Mouse (Mus musculus) hindbrain, postnatal 0 days (tissue): Measurements from ENCODE around the gene Fgf13. TPM values are rescaled to one million over a fixed set of nuclear protein-coding genes. Genes with fewer than 3 reads are reported as not detected.
A peak's percentile ranks its signal among the peaks of the same experiment; 100 is the strongest.

ENCODE experiments used
- ATAC-seq: fragments of 200-750 bp; cut with Nextera tagmentation; 2 replicates; pipeline ENCODE4 v1.8.0; 2017; ENCODE audit warnings: mild to moderate bottlenecking, moderate TSS enrichment, moderate library complexity
- DNase-seq: peaks from one replicate; pipeline ENCODE4 v3.0.0-alpha.2; 2015; ENCODE audit warnings: low spot score
- H3K27ac ChIP-seq: fragments of 300-500 bp; sonication (generic); 2 replicates; pipeline ENCODE4 v1.5.1; 2014; ENCODE audit warnings: mild to moderate bottlenecking
- H3K27me3 ChIP-seq: fragments of 300-500 bp; sonication (generic); 2 replicates; pipeline ENCODE4 v1.6.1; 2014; ENCODE audit warnings: low read length, mixed read lengths; ENCODE audit not compliant: insufficient read depth
- H3K36me3 ChIP-seq: fragments of 300-500 bp; sonication (generic); 2 replicates; pipeline ENCODE4 v1.6.1; 2014; ENCODE audit warnings: low read length, mixed read lengths; ENCODE audit not compliant: insufficient read depth
- H3K4me1 ChIP-seq: fragments of 300-500 bp; sonication (generic); 2 replicates; pipeline ENCODE4 v1.6.1; 2014; ENCODE audit warnings: antibody characterized with exemption, low read length, mixed read lengths; ENCODE audit not compliant: insufficient read depth
- H3K4me2 ChIP-seq: fragments of 300-500 bp; sonication (generic); 2 replicates; pipeline ENCODE4 v1.6.1; 2014; ENCODE audit warnings: low read depth, mild to moderate bottlenecking, low read length, moderate library complexity, mixed read lengths
- H3K4me3 ChIP-seq: fragments of 300-500 bp; sonication (generic); 2 replicates; pipeline ENCODE4 v1.5.1; 2014; ENCODE audit warnings: low read length
- H3K9ac ChIP-seq: fragments of 300-500 bp; sonication (generic); replicated peaks from 2 replicates; pipeline ENCODE4 v1.6.1; 2014; ENCODE audit warnings: mild to moderate bottlenecking, low read length, moderate library complexity, mixed read lengths
- H3K9me3 ChIP-seq: fragments of 300-500 bp; sonication (generic); 2 replicates; pipeline ENCODE4 v1.6.1; 2016; ENCODE audit warnings: low read length, mixed read lengths
- CTCF ChIP-seq: IDR thresholded peaks from 2 replicates; pipeline ENCODE4 v1.5.1; 2016; ENCODE audit warnings: antibody characterized with exemption, control low read depth, low read depth
- WGBS: fragments of 180-500 bp; shearing (Covaris S2); extraction: QIAGEN DNeasy Blood & Tissue Kit; methylation state at CpG from one replicate; pipeline ENCODE4 v1.1.7; 2014; 5-methylcytosine and 5-hydroxymethylcytosine counted together
- polyA plus RNA-seq: library from polyadenylated mRNA; unstranded; fragments of >200 nt; fragmentation: Nextera tagmentation; extraction: Ambion mirVana; gene quantifications from 2 replicates; pipeline ENCODE4 v1.2.1, GENCODE M21; 2015
- total RNA-seq: library from RNA; depleted of rRNA; stranded (reverse); fragments of >200 nt; gene quantifications from 2 replicates; pipeline ENCODE4 v1.2.3, GENCODE M21; 2014; rRNA removed

Fgf13 gene
- total RNA-seq (115 and 154 TPM in 2 replicates), polyA plus RNA-seq (185 and 195 TPM in 2 replicates)

DNA sequence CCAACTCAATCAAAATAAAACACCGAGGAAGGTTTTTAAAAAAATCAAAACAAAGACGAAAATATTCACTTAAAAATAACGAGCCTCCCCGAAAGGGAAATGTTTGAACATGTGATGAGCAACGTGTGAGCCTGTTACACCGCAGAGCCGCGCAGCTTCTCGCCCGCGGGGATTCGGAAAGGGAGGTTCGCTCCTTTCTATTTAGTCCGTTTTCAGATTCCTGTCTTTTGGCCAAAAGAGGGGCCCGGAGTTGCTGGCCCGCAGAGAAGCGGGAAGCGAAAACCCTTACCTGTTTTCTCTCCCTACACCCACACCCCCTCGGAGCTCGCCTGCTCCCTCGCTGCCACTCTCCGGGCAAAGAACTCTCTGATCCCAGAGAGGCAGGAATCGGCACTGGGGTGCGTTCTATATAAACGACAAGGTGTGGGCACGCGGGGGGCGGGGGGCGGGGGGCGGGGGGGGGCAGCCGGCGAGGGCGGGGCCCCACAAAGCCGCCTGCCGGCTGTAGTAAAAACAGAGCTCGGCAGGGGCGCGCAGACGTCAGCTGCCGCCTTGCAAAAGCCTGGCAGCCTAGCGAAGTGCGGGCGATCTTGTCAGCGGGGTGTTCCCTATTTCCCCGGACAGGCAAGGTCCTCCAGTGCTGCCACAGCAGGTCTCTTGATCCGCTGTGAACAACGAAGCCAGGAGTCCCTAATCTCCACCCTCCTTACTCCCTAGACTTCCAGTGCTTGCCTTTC lies at the start of gene Fgf13:
Gene Fgf13, minus strand, starts transcription at position 377 of the 737 bp plus-strand sequence.
- peak within 1 kb of the TSS; percentile 61 for H3K4me2 ChIP-seq
- ATAC-seq (peak; percentile 45; the same call in 1 of the 2 replicates), DNase-seq (peak; percentile 65)
- H3K9me3 ChIP-seq = no peaks in the 10 kb centered on the region
- no peaks in the 10 kb centered on the region for H3K27me3 ChIP-seq
- no peaks in the 10 kb centered on the region for H3K36me3 ChIP-seq
- peak within 1 kb of the TSS; percentile 58 for H3K4me3 ChIP-seq
- H3K27ac ChIP-seq = peak within 1 kb of the TSS; percentile 56; the same call in 1 of the 2 replicates
- H3K9ac ChIP-seq = peak within 1 kb of the TSS; percentile 61
- WGBS = 25% methylated on average over 47 of the region's 47 CpGs
- no peaks in the 10 kb centered on the region for H3K4me1 ChIP-seq
- TF ChIP-seq CTCF = no peak

DNA sequence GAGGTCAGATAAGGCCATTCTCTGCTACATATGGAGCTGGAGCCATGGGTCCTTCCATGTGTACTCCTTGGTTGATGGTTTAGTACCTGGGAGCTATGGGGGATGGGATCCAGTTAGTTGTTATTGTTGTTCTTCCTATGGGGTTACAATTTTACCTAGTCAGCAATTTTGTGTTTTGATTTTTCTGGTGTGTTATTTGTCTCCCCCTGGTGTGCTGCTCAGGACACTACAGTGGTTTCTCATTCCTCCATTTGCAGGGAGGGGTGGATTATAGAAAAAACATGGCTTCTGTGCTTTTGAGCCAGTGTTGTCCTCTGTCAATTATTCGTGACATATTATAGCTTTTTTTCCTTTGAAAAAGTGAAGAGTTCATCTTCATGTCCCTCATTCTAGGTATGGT lies 38.7 kb upstream of the Fgf13 start:
- Histone ChIP-seq H3K9ac (no peak overlapping the region), H3K4me1 (no peaks in the 10 kb centered on the region), H3K27ac (no peak overlapping the region), H3K36me3 (no peaks in the 10 kb centered on the region), H3K4me3 (no peak overlapping the region), H3K9me3 (no peaks in the 10 kb centered on the region), H3K27me3 (no peaks in the 10 kb centered on the region), H3K4me2 (no peak overlapping the region)
- WGBS = 63% methylated on average over 1 of the region's 1 CpGs
- ATAC-seq (no peak), DNase-seq (peak; percentile 3)
- TF ChIP-seq CTCF = peak; percentile 56

DNA sequence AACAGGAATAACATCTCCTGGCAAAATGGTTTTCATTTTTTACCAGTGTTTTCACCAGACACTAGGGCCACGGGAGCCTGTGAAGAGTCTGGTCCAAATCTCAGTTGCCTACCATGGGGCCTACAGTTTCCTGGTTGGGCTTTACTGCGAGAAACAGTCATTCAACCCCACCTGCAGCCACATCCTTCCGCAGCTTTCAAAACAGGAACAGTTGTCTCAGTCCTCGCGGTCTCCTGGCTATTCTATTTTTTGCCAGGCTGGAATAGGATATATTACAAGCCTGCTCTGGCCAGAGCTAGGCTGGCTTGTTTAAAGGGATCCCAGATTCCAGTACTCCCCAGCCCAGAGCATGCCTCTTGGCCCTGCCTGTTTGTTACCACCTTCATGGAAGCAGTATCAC lies 21.2 kb upstream of the Fgf13 start:
- Histone ChIP-seq H3K27me3 (no peaks in the 10 kb centered on the region), H3K4me2 (no peak overlapping the region), H3K9ac (no peak overlapping the region), H3K9me3 (no peaks in the 10 kb centered on the region), H3K27ac (no peak overlapping the region), H3K4me1 (no peaks in the 10 kb centered on the region), H3K4me3 (no peak overlapping the region), H3K36me3 (no peaks in the 10 kb centered on the region)
- WGBS = 68% methylated on average over 5 of the region's 5 CpGs
- DNase-seq (no peak), ATAC-seq (no peak)
- TF ChIP-seq CTCF = no peak

GRCm38 (mm10) chrX:59585508-59586186 lies 17.8 kb upstream of the Fgf13 start:
- 81% methylated on average over 11 of the region's 11 CpGs for WGBS
- Histone ChIP-seq H3K27me3 (no peaks in the 10 kb centered on the region), H3K36me3 (no peaks in the 10 kb centered on the region), H3K9me3 (no peaks in the 10 kb centered on the region), H3K4me3 (no peak overlapping the region), H3K9ac (no peak overlapping the region), H3K4me1 (no peaks in the 10 kb centered on the region), H3K27ac (no peak overlapping the region), H3K4me2 (no peak overlapping the region)
- TF ChIP-seq CTCF = no peak
- ATAC-seq (no peak), DNase-seq (no peak)

DNA sequence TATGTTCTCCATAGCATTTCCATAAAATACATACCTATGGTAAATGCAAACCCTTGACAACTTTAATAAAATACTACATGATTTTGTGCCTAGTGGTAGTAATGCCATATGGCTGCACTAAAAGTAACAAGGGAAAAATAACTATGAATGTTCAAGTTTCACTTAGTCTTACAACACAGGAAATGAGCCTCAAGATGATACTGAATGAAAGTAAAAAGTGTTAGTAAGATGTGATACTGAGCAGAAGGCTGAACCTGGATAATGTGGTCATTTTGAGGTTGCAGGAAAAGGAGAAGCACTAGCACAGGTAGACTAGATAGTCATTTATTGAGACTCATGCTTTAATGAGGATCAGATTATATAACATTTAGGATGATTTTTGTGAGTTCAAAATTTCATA lies 16.2 kb upstream of the Fgf13 start:
- H3K36me3 ChIP-seq = no peaks in the 10 kb centered on the region
- H3K9me3 ChIP-seq = no peaks in the 10 kb centered on the region
- H3K4me1 ChIP-seq = no peaks in the 10 kb centered on the region
- ATAC-seq (no peak), DNase-seq (no peak)
- no peaks in the 10 kb centered on the region for H3K27me3 ChIP-seq
- H3K4me3 ChIP-seq = no peak overlapping the region
- H3K4me2 ChIP-seq = no peak overlapping the region
- H3K9ac ChIP-seq = no peak overlapping the region
- no peak overlapping the region for H3K27ac ChIP-seq
- TF ChIP-seq CTCF = no peak

- Histone ChIP-seq H3K4me3 (peak overlapping the region; percentile 58), H3K9ac (peak overlapping the region; percentile 61), H3K4me2 (peak overlapping the region; percentile 61), H3K27me3 (no peaks in the 10 kb centered on the region), H3K36me3 (no peaks in the 10 kb centered on the region), H3K9me3 (no peaks in the 10 kb centered on the region), H3K4me1 (no peaks in the 10 kb centered on the region), H3K27ac (peak overlapping the region; percentile 56; the same call in 1 of the 2 replicates)
- TF ChIP-seq CTCF = no peak; the same call in 1 of the 2 replicates
- DNase-seq (peak; percentile 43), ATAC-seq (peak; percentile 60)
- WGBS = 31% methylated on average over 59 of the region's 75 CpGs
These were observed 811 bp downstream of the Fgf13 start for GRCm38 (mm10) chrX:59566826-59567694.
